11 mouse cellular contexts compared by ENCODE assay signal in genomic region chr14:8044786-8045185, GRCm38 (mm10). TPM values are rescaled to one million over a fixed set of nuclear protein-coding genes. Genes with fewer than 3 reads are reported as not detected.
DNase-seq lines count a peak whose midpoint lies in the region.
"Had no signal": no experiment of that assay in that cellular context is flagged by ENCODE, and none has a peak within 500 bp of the region (broad histone marks: within the 10 kb centered on the region; RNA-seq: fewer than 3 reads in every experiment).

No protein-coding gene starts in this region.

- peak; percentile 2 for DNase-seq in cerebellum, adult 11-12 months
- no peak for DNase-seq in cerebellum, adult 9-11 months
- DNase-seq in testis, postnatal 10 days (ENCODE audit: low spot score): peak; percentile 27
- no peak for DNase-seq in testis, postnatal 14 days (ENCODE audit: low spot score)
- DNase-seq in induced T-regulatory cell, adult 2 months (ENCODE audit: low read depth): peak; percentile 69
- DNase-seq in right cerebral cortex, postnatal 14 days: no peak
- no peak for DNase-seq in gastrocnemius, adult 18-20 months (ENCODE audit: low spot score)
- no peak for DNase-seq in layer of hippocampus, adult 8-10 months (ENCODE audit: low spot score in 2 of 2)
- DNase-seq: gastrocnemius, postnatal 25 days had no signal

RNA-seq across cellular contexts. Expression of gene Rpp14, which starts 35.4 kb away (rescaled TPM):
- 10 to 100 TPM; 28.0 TPM for total RNA-seq in gastrocnemius, adult 18-20 months (2021)
- 10 to 100 TPM; 24.4 to 31.5 (median 29.1) TPM for total RNA-seq in layer of hippocampus, adult 8-10 months (2022)

RNA-seq across cellular contexts. Expression of gene Abhd6, which starts 42.1 kb away (rescaled TPM):
- total RNA-seq in gastrocnemius, adult 18-20 months (2021): 1 to 10 TPM; 7.6 to 8.6 TPM
- 10 to 100 TPM; 59.0 to 78.0 (median 67.0) TPM for total RNA-seq in layer of hippocampus, adult 8-10 months (2022)
- total RNA-seq: MEL had no signal

RNA-seq across cellular contexts. Expression of gene Dnase1l3, which starts 50.4 kb away (rescaled TPM):
- not detected for total RNA-seq in gastrocnemius, adult 18-20 months (2021)
- not detected for total RNA-seq in layer of hippocampus, adult 8-10 months (2022)
- total RNA-seq: common myeloid progenitor, adult 5-6 weeks; gastrocnemius, postnatal 25 days; MEL had no signal

RNA-seq across cellular contexts. Expression of gene Pxk, which starts 53.2 kb away (rescaled TPM):
- 10 to 100 TPM; 12.7 to 14.0 TPM for total RNA-seq in gastrocnemius, adult 18-20 months (2021)
- total RNA-seq in layer of hippocampus, adult 8-10 months (2022): 10 to 100 TPM; 27.9 to 36.9 (median 30.0) TPM

Comparison
In these comparisons a context has a peak if more than half of its experiments do, and no peak if none do; other contexts are left out.
1. DNase-seq: peak in cerebellum, adult 11-12 months (single experiment), testis, postnatal 10 days (single experiment) and induced T-regulatory cell, adult 2 months (single experiment); none in cerebellum, adult 9-11 months (single experiment), testis, postnatal 14 days (single experiment), right cerebral cortex, postnatal 14 days (single experiment), gastrocnemius, adult 18-20 months (single experiment) and layer of hippocampus, adult 8-10 months (0 of 2).
2. RNA of gene Abhd6, which starts 42.1 kb away (total RNA-seq): 59.0 to 78.0 TPM in layer of hippocampus, adult 8-10 months; 7.6 to 8.6 TPM in gastrocnemius, adult 18-20 months; every median in the first group is over 4 times any median in the second.